Mouse (Mus musculus): ENCODE data around the gene Paf1. TPM values are rescaled to one million over a fixed set of nuclear protein-coding genes. Genes with fewer than 3 reads are reported as not detected.

Gene Paf1
- total and polyA plus RNA-seq, 3 experiments = 53.5 to 645 (median 99.9) TPM

GRCm38 (mm10) chr7:28382981-28383396, 9.8 kb upstream of the Paf1 start (continued):
- peak; percentile 89 for TF ChIP-seq USF1 (IDR thresholded peaks at IDR 0.05; ENCODE audit: low read depth, low read length)
- no peak for TF ChIP-seq NELFE (IDR thresholded peaks at IDR 0.05; ENCODE audit: low read depth, low read length)
- TF ChIP-seq HCFC1 (IDR thresholded peaks at IDR 0.05; ENCODE audit: low read depth, low read length) = no peak; the same call in 1 of the 2 replicates
- TF ChIP-seq NRF1 (IDR thresholded peaks at IDR 0.05; ENCODE audit: insufficient read depth, low read depth, low read length, poor library complexity, severe bottlenecking) = no peak
- TF ChIP-seq SMC3 (IDR thresholded peaks at IDR 0.05; ENCODE audit: low read depth, low read length) = peak; percentile 15; the same call in 1 of the 2 replicates
- peak; percentile 76 for TF ChIP-seq RCOR1 (IDR thresholded peaks at IDR 0.05; ENCODE audit: low read depth, low read length)
- TF ChIP-seq CHD1 (IDR thresholded peaks at IDR 0.05; ENCODE audit: low read depth, low read length) = no peak
- TF ChIP-seq ELF1 (IDR thresholded peaks at IDR 0.05; ENCODE audit: low read depth, low read length) = no peak
- peak in 1 of 2 experiments; percentile 53; a peak in 1 of 4 replicates for TF ChIP-seq USF2 (IDR thresholded peaks at IDR 0.05; ENCODE audit: borderline replicate concordance in 1 of 2, insufficient read depth in 1 of 2, low read depth in 1 of 2, low read length in 2 of 2)
- TF ChIP-seq TBP (IDR thresholded peaks at IDR 0.05; ENCODE audit: low read depth, low read length) = no peak
- no peak; a peak in 1 of 4 replicates for TF ChIP-seq POLR2A (IDR thresholded peaks at IDR 0.05; ENCODE audit: control insufficient read depth in 1 of 2, insufficient read depth in 1 of 2, low read depth in 1 of 2, low read length in 2 of 2, poor library complexity in 1 of 2)
- peak; percentile 67; the same call in 1 of the 2 replicates for TF ChIP-seq MXI1 (IDR thresholded peaks at IDR 0.05; ENCODE audit: low read depth, low read length)
- no peak for TF ChIP-seq POLR2AphosphoS5 (IDR thresholded peaks at IDR 0.05; ENCODE audit: borderline replicate concordance, low read depth, low read length)
- 0 out of 2 replicates have a peak, but pooled peaks have one; percentile 20 for TF ChIP-seq JUND (IDR thresholded peaks at IDR 0.05; ENCODE audit: low read depth, low read length)

- Histone ChIP-seq H3K9me3 (replicated peaks; ENCODE audit: insufficient read depth, low read length) (no peaks in the 10 kb centered on the region), H3K27me3 (ENCODE audit: control insufficient read depth in 1 of 2, insufficient read depth in 2 of 2, low read length in 2 of 2) (no peaks in the 10 kb centered on the region), H3K27ac (ENCODE audit: control insufficient read depth, low read depth, low read length) (peak overlapping the region; percentile 95), H3K36me3 (ENCODE audit: control insufficient read depth in 1 of 2, insufficient read depth in 2 of 2, low read length in 2 of 2) (peaks cover 0 to 16% of the 10 kb centered on the region in 2 experiments; a peak in 2 of 4 replicates), H3K79me2 (ENCODE audit: control insufficient read depth, insufficient read depth, low read length, poor library complexity) (peaks cover 2% of the 10 kb centered on the region; the same call in 1 of the 2 replicates), H3K4me1 (ENCODE audit: control insufficient read depth in 1 of 2, insufficient read depth in 2 of 2, low read length in 2 of 2) (peaks cover 6 to 23% of the 10 kb centered on the region in 2 experiments), H3K9ac (ENCODE audit: control insufficient read depth, low read depth, low read length, poor library complexity, severe bottlenecking) (no peak overlapping the region), H3K4me3 (ENCODE audit: control insufficient read depth in 1 of 2, insufficient read depth in 1 of 2, low read depth in 2 of 2, low read length in 2 of 2) (no peak overlapping the region)
- no peak for TF ChIP-seq HCFC1 (IDR thresholded peaks at IDR 0.05; ENCODE audit: low read depth, low read length)
- TF ChIP-seq ZMIZ1 (IDR thresholded peaks at IDR 0.05; ENCODE audit: low read depth, low read length) = 0 out of 2 replicates have a peak, but pooled peaks have one; percentile 9
- DNase-seq (ENCODE audit: low read depth, low spot score) = no peak
These were observed 9.1 kb upstream of the Paf1 start for GRCm38 (mm10) chr7:28383606-28384005.

- peaks cover 0 to 16% of the 10 kb centered on the region in 2 experiments; a peak in 2 of 4 replicates for H3K36me3 ChIP-seq (ENCODE audit: control insufficient read depth in 1 of 2, insufficient read depth in 2 of 2, low read length in 2 of 2)
- DNase-seq (ENCODE audit: low read depth, low spot score) = no peak
- H3K9ac ChIP-seq (ENCODE audit: control insufficient read depth, low read depth, low read length, poor library complexity, severe bottlenecking) = no peak overlapping the region
- no peaks in the 10 kb centered on the region; the same call in 1 of the 2 replicates for H3K79me2 ChIP-seq (ENCODE audit: control insufficient read depth, insufficient read depth, low read length, poor library complexity)
- no peaks in the 10 kb centered on the region for H3K9me3 ChIP-seq (replicated peaks; ENCODE audit: insufficient read depth, low read length)
- TF ChIP-seq RAD21 (IDR thresholded peaks at IDR 0.05; ENCODE audit: low read depth, low read length) (no peak), BHLHE40 (IDR thresholded peaks at IDR 0.05; ENCODE audit: borderline replicate concordance, low read depth, low read length) (no peak), GABPA (IDR thresholded peaks at IDR 0.05; ENCODE audit: low read depth, low read length) (no peak), GATA1 (IDR thresholded peaks at IDR 0.05; ENCODE audit: low read depth, low read length) (no peak), SMC3 (IDR thresholded peaks at IDR 0.05; ENCODE audit: low read depth, low read length) (no peak), EP300 (IDR thresholded peaks at IDR 0.05; ENCODE audit: low read depth in 1 of 2, low read length in 2 of 2) (no peak), MAX (IDR thresholded peaks at IDR 0.05; ENCODE audit: low read length) (no peak), POLR2AphosphoS5 (IDR thresholded peaks at IDR 0.05; ENCODE audit: borderline replicate concordance, low read depth, low read length) (no peak), E2F4 (IDR thresholded peaks at IDR 0.05; ENCODE audit: borderline replicate concordance, low read depth, low read length) (no peak), CTCF (IDR thresholded peaks at IDR 0.05 in 2 of 3, conservative IDR thresholded peaks at IDR 0.05 in 1 of 3; ENCODE audit: control insufficient read depth in 1 of 3, insufficient read depth in 1 of 3, low read depth in 2 of 3, low read length in 3 of 3, poor library complexity in 1 of 3, severe bottlenecking in 1 of 3) (no peak), ZC3H11A (IDR thresholded peaks at IDR 0.05; ENCODE audit: low read depth, low read length) (no peak), JUND (IDR thresholded peaks at IDR 0.05; ENCODE audit: low read depth, low read length) (no peak), ZKSCAN1 (IDR thresholded peaks at IDR 0.05; ENCODE audit: low read depth, low read length) (no peak), TAL1 (IDR thresholded peaks at IDR 0.05; ENCODE audit: low read length) (no peak), ZNF384 (IDR thresholded peaks at IDR 0.05; ENCODE audit: low read depth, low read length) (no peak), MAFK (IDR thresholded peaks at IDR 0.05; ENCODE audit: borderline replicate concordance, low read depth, low read length) (no peak), SIN3A (IDR thresholded peaks at IDR 0.05; ENCODE audit: low read length) (no peak), NELFE (IDR thresholded peaks at IDR 0.05; ENCODE audit: low read depth, low read length) (no peak), MXI1 (IDR thresholded peaks at IDR 0.05; ENCODE audit: low read depth, low read length) (no peak)
- no peaks in the 10 kb centered on the region for H3K27me3 ChIP-seq (ENCODE audit: control insufficient read depth in 1 of 2, insufficient read depth in 2 of 2, low read length in 2 of 2)
- H3K4me3 ChIP-seq (ENCODE audit: control insufficient read depth in 1 of 2, insufficient read depth in 1 of 2, low read depth in 2 of 2, low read length in 2 of 2) = no peak overlapping the region
- peaks cover 6 to 23% of the 10 kb centered on the region in 2 experiments for H3K4me1 ChIP-seq (ENCODE audit: control insufficient read depth in 1 of 2, insufficient read depth in 2 of 2, low read length in 2 of 2)
- no peak overlapping the region for H3K27ac ChIP-seq (ENCODE audit: control insufficient read depth, low read depth, low read length)
These were observed 8.6 kb upstream of the Paf1 start for GRCm38 (mm10) chr7:28384162-28384561.

Data from MEL (cell line).